Mouse (Mus musculus) thymus, adult 2 months (tissue): ENCODE measurements at regions not wholly inside any gene's neighbourhood (a gene's known extent, or its start where the extent isn't known, plus 50 kb on each side); places are given as distances from the start of the nearest gene placed in this dataset.

Experiments used
- CTCF ChIP-seq: fragments of 200-500 bp; IDR thresholded peaks from 2 replicates; pipeline ENCODE4 v1.5.1; 2012; ENCODE audit warnings: mild to moderate bottlenecking, control low read depth, low read length, moderate library complexity, borderline replicate concordance; ENCODE audit not compliant: control insufficient read depth, poor library complexity, insufficient read depth; ENCODE audit errors: extremely low read depth
- POLR2A ChIP-seq: fragments of 200-500 bp; IDR thresholded peaks from 2 replicates; pipeline ENCODE4 v1.6.1; 2012; ENCODE audit warnings: mild to moderate bottlenecking, low read length, control low read depth, moderate library complexity; ENCODE audit not compliant: control insufficient read depth, poor library complexity, insufficient read depth; ENCODE audit errors: extremely low read depth

DNA sequence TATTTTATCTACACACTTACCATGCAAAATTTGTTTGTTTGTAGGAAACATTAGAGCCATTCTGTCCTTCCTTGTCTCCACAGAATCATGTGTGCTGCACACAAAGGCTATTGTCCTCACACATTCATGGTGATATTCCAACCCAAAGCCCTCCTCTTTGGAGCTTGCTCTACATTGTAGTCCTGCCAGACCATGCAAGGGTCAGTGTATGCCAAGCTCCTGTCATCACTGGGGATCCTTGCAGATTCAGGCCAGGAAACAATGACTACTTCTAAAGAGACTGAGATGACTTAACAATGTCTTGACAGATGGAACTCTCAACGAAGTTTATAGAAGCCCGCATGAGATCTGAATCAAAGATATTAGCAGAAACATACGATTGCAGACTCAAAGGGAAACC, 137.4 kb upstream of the Thrb start:
- TF ChIP-seq CTCF: no peak
- TF ChIP-seq POLR2A: no peak
